Mouse (Mus musculus) embryonic fibroblast, embryonic 13.5 days (primary cell): ENCODE results near the gene Alg14. TPM values are rescaled to one million over a fixed set of nuclear protein-coding genes. Genes with fewer than 3 reads are reported as not detected.
A peak's percentile ranks its signal among the peaks of the same experiment; 100 is the strongest.

Experiments used
- H3K27ac ChIP-seq: 2 replicates; pipeline ENCODE4 v1.5.1; 2012; ENCODE audit warnings: low read length, control low read depth, inconsistent platforms; ENCODE audit not compliant: insufficient read depth
- H3K4me1 ChIP-seq: 2 replicates; pipeline ENCODE4 v1.6.1; 2011; ENCODE audit warnings: low read length; ENCODE audit not compliant: control insufficient read depth, insufficient read depth
- H3K4me3 ChIP-seq: 2 replicates; pipeline ENCODE4 v1.5.1; 2011; ENCODE audit warnings: mild to moderate bottlenecking, control low read depth, low read length; ENCODE audit not compliant: insufficient read depth
- CTCF ChIP-seq: IDR thresholded peaks from 2 replicates; pipeline ENCODE4 v1.5.1; 2011; ENCODE audit warnings: mild to moderate bottlenecking, control low read depth, low read length, moderate library complexity, borderline replicate concordance; ENCODE audit not compliant: insufficient read depth
- POLR2A ChIP-seq: IDR thresholded peaks from 2 replicates; pipeline ENCODE4 v1.6.1; 2011; ENCODE audit warnings: low read depth, mild to moderate bottlenecking, control low read depth, low read length, moderate library complexity
- polyA plus RNA-seq: library from polyadenylated mRNA; stranded (reverse); fragments of >200 nt; gene quantifications from 2 replicates; pipeline ENCODE4 v1.2.4, GENCODE M21; 2011; ENCODE audit warnings: low read depth; ENCODE audit not compliant: missing spikeins, insufficient read length

The Alg14 gene
- polyA plus RNA-seq, 1 experiment: 49.0 TPM

DNA sequence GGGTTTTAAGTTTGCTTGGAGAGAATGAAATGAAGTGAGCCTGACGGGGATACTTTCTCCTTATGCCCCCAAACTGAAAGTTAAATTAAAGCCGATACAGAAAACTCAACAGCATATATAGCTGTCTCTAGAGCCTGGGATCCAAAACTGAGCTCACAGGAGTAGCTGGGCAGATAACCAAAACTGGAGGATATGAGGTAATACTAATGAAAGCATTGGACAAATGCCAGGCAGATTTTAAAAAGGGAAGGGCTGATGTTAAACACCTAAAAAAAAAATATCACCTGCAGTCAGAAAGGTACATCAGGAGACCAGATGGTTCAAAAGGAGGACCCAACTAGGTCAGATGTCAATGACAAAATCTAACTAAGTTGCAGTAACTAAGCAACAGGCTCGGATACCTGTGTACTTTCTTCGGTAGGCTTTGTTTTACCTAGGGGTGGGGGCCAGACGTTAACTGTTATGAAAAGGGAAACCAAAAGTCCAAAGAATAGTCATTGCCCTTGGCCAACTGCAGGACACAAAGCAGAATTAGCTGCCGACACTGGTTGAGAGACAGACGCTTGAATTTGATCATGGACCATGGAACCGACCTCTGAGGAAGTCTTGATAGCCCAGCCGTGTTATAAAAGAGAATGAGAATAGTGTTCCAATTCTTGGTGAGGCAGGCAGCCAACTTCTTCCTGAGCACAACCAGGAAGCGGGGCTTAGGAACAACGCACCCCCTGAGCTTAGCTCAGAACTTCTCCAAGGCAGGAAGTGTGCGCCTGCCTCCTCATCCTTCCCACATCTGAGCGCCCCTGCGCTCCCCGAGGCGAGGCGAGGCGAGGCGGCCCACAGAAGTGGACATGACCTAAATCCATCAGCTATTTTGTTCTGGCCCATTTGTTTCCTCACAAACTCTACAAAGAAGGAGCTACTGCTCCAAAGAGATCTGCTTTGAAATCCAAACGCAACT lies 32.8 kb upstream of the Alg14 start:
- no peak for TF ChIP-seq POLR2A
- TF ChIP-seq CTCF: no peak
- Histone ChIP-seq H3K4me3 (no peak overlapping the region), H3K27ac (no peak overlapping the region), H3K4me1 (no peaks in the 10 kb centered on the region)

DNA sequence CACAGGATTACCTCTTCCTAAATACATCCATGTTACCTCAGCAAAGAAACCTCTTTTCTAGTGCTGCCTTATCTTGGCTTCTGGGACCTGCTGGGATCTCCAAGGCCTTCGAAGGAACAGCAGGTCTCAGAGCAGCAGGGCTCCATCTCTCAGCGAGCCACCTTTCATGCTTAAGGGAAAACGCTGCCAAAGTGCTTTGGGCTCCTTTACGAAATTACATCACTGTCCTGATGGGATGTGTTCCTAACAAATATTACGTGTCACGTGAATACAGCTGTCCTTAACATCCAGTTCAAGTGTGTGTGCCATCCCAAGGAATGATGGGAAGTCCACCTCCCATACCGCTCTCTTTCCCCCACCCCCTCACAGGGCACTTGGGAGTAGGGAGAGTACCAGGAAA lies 31.5 kb upstream of the Alg14 start:
- TF ChIP-seq CTCF: no peak
- no peak for TF ChIP-seq POLR2A
- no peak overlapping the region for H3K4me3 ChIP-seq
- no peaks in the 10 kb centered on the region for H3K4me1 ChIP-seq
- no peak overlapping the region for H3K27ac ChIP-seq

DNA sequence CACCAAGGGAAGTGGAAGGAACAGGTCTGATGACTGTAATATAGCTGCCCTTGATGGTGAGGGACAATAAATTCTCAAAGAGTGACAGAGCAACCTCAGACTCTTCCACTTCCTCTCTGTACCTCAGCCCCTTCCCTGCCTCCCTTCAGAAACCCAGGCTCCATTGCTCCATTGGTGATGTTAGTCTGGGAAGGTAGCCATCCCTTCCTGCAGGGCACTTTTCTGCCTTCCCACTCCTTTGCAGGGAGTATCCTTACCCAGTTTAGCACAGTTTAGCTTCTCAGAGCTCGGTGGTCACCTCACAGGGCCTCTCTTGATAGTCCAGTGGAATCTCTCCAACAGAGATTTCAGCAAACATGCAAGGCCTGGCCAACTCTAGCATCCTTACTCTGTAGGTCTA lies 30.7 kb upstream of the Alg14 start:
- Histone ChIP-seq H3K27ac (no peak overlapping the region), H3K4me3 (no peak overlapping the region), H3K4me1 (no peaks in the 10 kb centered on the region)
- TF ChIP-seq CTCF: no peak
- no peak for TF ChIP-seq POLR2A

DNA sequence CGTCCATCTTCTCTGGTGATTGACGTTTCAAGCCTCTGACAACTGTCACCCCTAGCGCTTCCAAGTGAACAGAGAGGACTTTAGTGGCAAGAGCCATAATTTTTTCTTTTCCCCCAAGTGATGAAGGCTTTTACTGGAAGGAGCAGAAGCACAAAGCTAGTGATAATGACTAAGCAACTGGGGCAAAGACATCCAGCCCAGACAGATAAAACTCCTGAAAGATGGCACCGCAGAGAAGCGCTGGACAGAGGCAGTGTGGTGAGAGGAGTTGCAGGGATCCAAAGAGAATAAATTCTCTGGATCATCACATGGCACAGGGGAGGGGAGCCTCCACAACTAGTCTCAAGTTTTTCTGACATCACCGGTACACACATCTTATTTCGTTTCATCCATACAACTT lies 30.3 kb upstream of the Alg14 start:
- TF ChIP-seq CTCF: no peak
- TF ChIP-seq POLR2A: no peak
- H3K4me1 ChIP-seq: no peaks in the 10 kb centered on the region
- no peak overlapping the region for H3K27ac ChIP-seq
- no peak overlapping the region for H3K4me3 ChIP-seq

DNA sequence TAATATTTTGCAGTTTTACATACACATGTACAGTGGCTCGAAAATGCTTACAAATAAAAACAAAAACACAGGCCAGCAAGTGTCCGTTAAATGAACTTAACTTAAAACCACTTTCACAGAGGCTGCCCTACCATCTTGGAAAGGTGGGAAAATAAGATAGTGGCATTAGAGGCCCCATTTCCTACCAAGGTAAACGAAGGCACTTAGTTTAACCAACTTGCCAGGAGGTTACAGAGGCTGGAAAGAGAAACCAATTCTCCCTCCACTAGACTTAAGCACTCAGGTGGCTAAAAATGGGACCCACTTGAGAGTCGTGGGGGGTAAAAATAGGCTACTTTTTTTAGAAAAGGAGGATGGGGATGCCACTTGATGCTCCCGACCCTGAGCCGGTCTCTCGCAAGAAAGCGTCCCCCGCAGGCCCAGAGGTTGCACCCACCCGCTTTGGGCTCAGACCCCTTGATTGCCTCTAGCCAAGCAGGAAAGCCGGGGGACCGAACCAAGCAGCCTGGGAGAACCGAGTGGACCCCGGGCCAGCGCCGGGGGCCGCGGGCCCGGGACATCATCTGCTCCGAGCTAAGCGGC lies 29.5 kb upstream of the Alg14 start:
- Histone ChIP-seq H3K27ac (no peak overlapping the region), H3K4me3 (peak overlapping the region; percentile 49), H3K4me1 (no peaks in the 10 kb centered on the region)
- TF ChIP-seq CTCF (no peak), POLR2A (no peak)

DNA sequence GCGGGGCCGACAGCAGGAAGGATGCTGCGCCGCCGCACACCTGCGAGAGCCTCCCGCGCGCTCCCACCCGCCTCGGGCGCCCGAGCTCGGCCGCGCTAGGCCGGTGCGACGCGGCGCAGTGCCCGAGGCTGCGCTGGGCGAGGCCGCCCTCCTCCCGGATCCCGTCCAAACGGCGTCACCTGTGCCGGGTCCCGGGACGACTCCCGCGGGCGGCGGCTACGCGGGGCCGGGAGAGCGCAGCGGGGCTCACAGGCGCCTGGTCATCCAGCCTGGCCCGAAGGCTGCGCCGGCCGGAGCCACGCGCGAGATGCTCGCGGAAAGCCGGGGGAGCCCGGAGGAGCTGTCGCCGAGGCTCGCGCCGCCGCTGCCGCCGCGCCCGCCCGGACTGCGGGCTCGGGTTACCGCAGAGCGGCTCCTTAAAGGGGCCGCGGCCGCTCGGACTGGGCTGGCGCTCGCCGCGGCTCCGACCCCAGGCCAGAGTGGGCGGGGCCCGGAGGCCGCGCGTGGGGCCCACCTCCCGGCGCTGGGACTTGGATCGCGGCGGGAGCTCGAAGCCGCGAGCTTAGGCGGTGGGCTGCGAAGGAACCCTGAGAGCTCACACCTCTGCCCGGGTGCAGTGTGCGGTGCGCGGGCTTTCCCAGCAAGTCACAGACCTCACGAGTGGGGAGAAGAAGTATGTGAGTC lies 28.9 kb upstream of the Alg14 start:
- Histone ChIP-seq H3K4me1 (no peaks in the 10 kb centered on the region), H3K27ac (no peak overlapping the region), H3K4me3 (peak overlapping the region; percentile 49)
- TF ChIP-seq CTCF (no peak), POLR2A (no peak)

DNA sequence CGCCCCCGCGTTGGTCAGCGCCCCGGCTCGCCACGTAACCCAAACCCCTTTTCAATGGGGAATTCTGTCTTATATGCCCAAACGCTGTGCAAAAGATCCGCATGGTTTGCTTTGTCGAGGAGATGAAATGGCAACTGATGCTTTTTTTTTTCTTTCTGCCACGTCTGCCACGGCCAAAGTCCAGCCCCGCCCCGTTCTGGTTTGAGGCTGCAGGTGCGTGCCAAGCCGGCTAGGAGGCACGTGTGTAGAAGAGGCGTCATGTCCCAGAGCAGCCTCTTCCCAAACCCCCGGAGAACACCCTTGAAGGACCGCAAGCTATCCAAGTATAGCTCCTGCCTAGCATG lies 28.4 kb upstream of the Alg14 start:
- Histone ChIP-seq H3K4me3 (peak overlapping the region; percentile 49), H3K27ac (no peak overlapping the region), H3K4me1 (no peaks in the 10 kb centered on the region)
- no peak for TF ChIP-seq CTCF
- no peak for TF ChIP-seq POLR2A

DNA sequence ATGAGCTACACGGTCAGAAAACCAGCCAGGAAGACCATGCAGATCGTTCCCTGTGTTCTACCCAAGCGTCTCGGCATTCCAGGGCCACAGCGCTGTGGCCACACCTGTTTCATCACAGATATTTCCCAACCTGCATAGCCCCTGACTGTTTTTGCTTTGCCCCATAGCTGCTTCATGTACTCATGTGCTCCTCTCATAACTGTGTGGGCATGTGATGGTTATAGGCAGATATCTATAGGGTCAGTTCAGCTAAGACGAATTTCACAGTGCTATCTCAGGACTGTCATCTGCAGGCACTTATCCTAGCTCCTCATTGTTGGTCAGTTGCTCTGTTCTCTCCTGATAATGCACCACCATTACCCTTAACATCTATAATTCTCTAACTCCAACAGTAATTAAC lies 27.3 kb upstream of the Alg14 start:
- H3K27ac ChIP-seq: no peak overlapping the region
- H3K4me3 ChIP-seq: no peak overlapping the region
- no peak for TF ChIP-seq CTCF
- no peak for TF ChIP-seq POLR2A
- no peaks in the 10 kb centered on the region for H3K4me1 ChIP-seq

DNA sequence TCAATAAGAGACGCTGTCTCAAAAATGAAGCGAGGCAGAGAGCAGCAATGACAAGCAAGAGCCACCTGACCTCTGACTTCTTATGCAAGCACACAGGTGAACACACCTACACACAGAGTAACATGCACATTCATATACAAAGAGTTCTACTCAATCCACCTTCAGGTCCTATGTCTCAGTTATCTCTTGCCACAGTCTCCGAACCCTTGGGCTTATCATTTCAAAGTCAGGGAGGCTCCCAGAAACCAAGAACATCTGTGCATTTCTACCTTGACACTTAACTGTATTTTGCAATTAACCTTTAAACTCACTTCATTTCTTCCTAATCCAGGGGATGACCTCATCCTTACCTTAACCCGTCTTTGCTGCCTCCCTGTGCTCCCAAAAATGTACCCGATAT lies 24.3 kb upstream of the Alg14 start:
- no peak for TF ChIP-seq POLR2A
- Histone ChIP-seq H3K4me3 (no peak overlapping the region), H3K4me1 (no peaks in the 10 kb centered on the region), H3K27ac (no peak overlapping the region)

DNA sequence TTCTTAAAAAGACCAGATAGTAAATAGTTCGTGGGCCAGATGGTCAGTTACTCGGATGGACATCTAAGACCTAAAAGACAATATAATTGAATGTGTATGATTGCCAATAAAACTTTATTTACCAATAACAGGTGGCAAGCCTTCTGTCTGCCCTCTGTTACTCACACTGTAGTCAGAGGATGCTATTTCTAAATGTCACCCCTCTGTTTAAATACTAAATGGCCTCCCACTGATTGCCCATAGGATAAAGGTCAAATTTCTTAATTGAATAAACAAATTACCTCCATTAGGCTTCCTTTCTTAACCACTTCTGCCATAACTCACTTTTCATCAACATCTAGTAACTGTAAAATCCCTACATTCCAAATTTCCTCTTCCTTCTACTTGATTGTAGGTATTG lies 19.0 kb upstream of the Alg14 start:
- no peak overlapping the region for H3K27ac ChIP-seq

More for the DNA sequence above, 19.0 kb upstream of the Alg14 start:
- no peak overlapping the region for H3K4me3 ChIP-seq
- TF ChIP-seq CTCF (no peak), POLR2A (no peak)
- no peaks in the 10 kb centered on the region for H3K4me1 ChIP-seq
